Mouse (Mus musculus) frontal cortex, postnatal 36 days (tissue): ENCODE measurements around the gene Bcl10.
"Not testable (repeated sequence)": the region's sequence is repeated elsewhere in the genome, so short reads cannot be mapped to it uniquely, and the experiment has no call there.

ENCODE experiments used
- DNase-seq, 2 experiments: peaks; one replicate each; pipeline ENCODE4 v3.0.0; 2022; ENCODE audit warnings: low spot score in 2 of 2

Gene Bcl10

GRCm38 (mm10) chr3:145922019-145922854 lies at the start of gene Bcl10:
TSS of gene Bcl10 (plus strand) at chr3:145922804.
- DNase-seq = no peak

GRCm38 (mm10) chr3:145873271-145873670 lies 49.3 kb upstream of the Bcl10 start:
- DNase-seq = no peak

GRCm38 (mm10) chr3:145874126-145874525 lies 48.5 kb upstream of the Bcl10 start:
- DNase-seq = no peak

GRCm38 (mm10) chr3:145876120-145876519 lies 46.5 kb upstream of the Bcl10 start:
- no peak for DNase-seq

GRCm38 (mm10) chr3:145878867-145879266 lies 43.7 kb upstream of the Bcl10 start:
- DNase-seq = not testable (repeated sequence)

- DNase-seq = no peak
These were observed 42.3 kb upstream of the Bcl10 start for GRCm38 (mm10) chr3:145880335-145880734.

- no peak for DNase-seq
These were observed 40.3 kb upstream of the Bcl10 start for GRCm38 (mm10) chr3:145882076-145882874.

- DNase-seq = no peak
These were observed 39.4 kb upstream of the Bcl10 start for GRCm38 (mm10) chr3:145883233-145883632.

- peak; percentile 15 to 45 for DNase-seq
These were observed 37.2 kb upstream of the Bcl10 start for GRCm38 (mm10) chr3:145885376-145885775.

- no peak for DNase-seq
These were observed 36.6 kb upstream of the Bcl10 start for GRCm38 (mm10) chr3:145885851-145886464.

- no peak for DNase-seq
These were observed 35.1 kb upstream of the Bcl10 start for GRCm38 (mm10) chr3:145887430-145887971.

GRCm38 (mm10) chr3:145890346-145891132 lies 32.1 kb upstream of the Bcl10 start:
- peak in 1 of 2 experiments; percentile 41 for DNase-seq

GRCm38 (mm10) chr3:145892451-145892850 lies 30.2 kb upstream of the Bcl10 start:
- no peak for DNase-seq

GRCm38 (mm10) chr3:145894131-145894530 lies 28.5 kb upstream of the Bcl10 start:
- DNase-seq = no peak

GRCm38 (mm10) chr3:145897749-145898148 lies 24.9 kb upstream of the Bcl10 start:
- no peak for DNase-seq

- no peak for DNase-seq
These were observed 22.8 kb upstream of the Bcl10 start for GRCm38 (mm10) chr3:145899832-145900231.

- no peak for DNase-seq
These were observed 19.1 kb upstream of the Bcl10 start for GRCm38 (mm10) chr3:145903530-145903929.

- DNase-seq = peak; percentile 72 to 75
These were observed 17.5 kb upstream of the Bcl10 start for GRCm38 (mm10) chr3:145904850-145905776.

GRCm38 (mm10) chr3:145906582-145906981 lies 16.0 kb upstream of the Bcl10 start:
- DNase-seq = no peak

- no peak for DNase-seq
These were observed 10.1 kb upstream of the Bcl10 start for GRCm38 (mm10) chr3:145912512-145912911.
